Mouse (Mus musculus) urinary bladder, postnatal 4 days (tissue): Measurements from ENCODE around the gene Nkpd1.

Experiments used
- DNase-seq, 2 experiments: peaks; one replicate each; pipeline ENCODE4 v3.0.0; 2021 to 2022; ENCODE audit warnings: low spot score in 2 of 2

The Nkpd1 gene

DNA sequence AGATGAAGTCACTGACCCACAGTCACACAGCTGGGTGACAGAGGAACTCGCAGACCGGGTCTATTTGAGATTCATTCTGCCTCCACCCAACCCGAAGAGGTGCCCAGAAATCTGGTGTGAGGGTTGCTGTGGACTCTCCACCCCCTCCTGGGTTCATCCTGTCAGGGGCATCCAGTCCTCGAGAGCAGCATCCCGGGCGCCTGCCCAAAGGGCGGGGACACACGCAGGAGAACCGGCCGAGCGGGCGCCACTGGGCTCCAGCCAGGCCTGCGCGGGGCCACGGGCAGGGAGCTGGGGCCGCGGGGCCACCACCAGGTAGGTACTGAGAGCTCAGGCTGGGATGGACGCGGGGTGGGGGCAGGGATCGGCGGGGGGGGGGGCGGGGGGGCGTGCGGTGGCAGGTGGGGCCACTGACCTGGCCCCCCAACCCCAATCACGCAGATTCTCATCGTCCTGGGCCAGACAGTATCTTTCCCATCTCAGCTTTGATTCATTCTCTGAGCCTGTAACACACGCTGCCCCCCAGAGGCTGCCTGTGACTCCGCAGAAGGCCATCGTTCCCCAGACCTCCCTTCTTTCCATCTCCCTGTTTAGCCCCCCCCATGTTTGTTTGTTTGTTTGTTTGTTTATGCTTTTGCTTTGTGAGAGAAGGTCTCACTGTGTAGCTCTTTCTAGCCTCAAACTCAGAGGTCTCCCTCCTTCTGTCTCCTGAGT, at the start of gene Nkpd1:
Gene Nkpd1, plus strand, starts transcription at position 187 of the 714 bp plus-strand sequence.
- no peak for DNase-seq

GRCm38 (mm10) chr7:19468279-19468678, 49.4 kb upstream of the Nkpd1 start:
- DNase-seq = no peak

GRCm38 (mm10) chr7:19469404-19469803, 48.2 kb upstream of the Nkpd1 start:
- DNase-seq = no peak

GRCm38 (mm10) chr7:19470308-19470707, 47.3 kb upstream of the Nkpd1 start:
- DNase-seq = no peak

DNA sequence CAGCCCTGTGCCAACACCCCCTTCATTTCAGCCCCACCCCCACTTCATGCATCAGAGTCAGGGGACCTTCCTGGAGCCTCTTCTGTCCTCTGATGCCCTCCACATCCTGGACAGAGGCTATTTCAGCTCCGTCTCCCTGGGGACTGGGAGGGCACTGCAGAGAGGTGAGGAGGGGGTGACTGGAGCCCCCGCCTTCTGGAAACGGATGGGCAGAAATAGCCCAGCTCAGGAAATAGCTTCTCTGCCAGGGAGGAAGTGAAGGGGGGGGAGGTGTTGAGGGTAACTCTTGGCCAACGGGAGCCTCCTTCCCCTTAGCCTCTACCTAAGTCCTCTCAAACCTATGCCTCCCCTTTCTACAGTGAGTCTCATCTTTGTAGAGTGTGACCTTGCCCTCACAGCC, 45.2 kb upstream of the Nkpd1 start:
- no peak for DNase-seq

DNA sequence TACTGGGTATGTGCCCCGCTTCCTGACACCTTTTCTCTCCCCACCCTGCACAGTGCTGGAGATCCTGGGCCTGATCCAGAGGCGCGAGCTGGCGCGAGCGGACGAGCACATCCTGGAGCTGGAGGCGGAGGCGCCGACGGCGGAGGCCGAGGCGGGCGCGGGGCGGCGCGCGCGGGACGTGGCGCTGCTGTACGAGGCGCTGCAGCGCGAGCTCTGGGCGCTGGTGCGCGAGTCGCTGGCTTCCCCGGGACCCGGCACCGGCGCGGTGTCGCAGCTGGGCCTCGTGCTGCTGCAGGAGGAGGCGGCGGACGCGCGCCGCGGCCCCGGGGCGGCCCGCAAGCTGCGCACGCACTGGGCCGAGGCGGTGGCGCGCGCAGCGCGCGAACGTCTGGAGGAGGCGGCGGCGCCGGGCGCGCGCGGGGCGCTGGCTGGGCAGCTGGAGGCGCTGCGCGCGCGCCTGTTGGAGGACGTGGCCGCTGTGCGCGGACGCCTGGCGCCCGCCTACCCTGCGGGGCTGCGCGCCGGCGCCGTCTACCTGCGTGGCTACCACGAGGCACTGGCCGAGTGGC, 43.7 kb upstream of the Nkpd1 start:
- DNase-seq = peak; percentile 73 to 82

DNA sequence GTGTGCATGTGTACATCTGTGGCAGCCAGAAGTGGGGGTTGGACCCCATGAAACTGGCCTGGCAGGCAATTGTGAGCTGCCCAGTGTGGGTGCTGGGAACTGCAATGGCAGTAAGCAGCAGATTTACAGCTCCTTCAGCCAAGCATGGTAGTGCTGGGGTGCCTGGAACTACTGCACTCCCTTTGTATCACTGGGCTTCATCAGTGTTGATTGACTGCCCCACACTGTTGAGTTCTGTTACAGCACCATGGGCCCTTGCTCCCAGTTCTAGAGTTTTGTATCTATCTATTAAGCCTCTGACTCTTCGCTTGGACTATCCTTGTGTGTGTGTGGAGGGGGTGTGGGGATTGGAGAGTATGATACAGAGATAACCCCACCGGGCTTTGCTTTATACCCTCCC, 40.6 kb upstream of the Nkpd1 start:
- DNase-seq = no peak

GRCm38 (mm10) chr7:19477624-19478384, 39.8 kb upstream of the Nkpd1 start:
- DNase-seq = no peak

DNA sequence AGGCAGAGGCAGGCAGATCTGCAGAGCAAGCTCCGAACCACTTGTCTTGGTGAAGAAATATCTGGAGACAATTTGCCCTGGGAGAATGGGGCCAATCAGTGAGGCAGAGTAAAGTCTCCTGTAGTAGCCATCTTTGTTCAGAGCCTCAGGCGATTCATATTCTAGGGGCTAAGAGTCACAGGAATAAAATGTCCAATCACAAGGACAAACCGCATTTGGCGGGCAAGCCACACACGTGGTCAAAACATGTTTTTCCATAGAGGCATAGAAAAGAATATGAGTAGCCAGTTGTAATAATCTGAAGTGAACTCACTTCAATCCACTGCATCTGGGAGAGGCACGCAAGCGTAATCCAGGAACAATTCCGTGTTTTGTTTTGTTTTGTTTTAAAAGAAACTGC, 34.4 kb upstream of the Nkpd1 start:
- DNase-seq = no peak

- DNase-seq = no peak
Measured at GRCm38 (mm10) chr7:19485488-19485887, 32.1 kb upstream of the Nkpd1 start.

- no peak for DNase-seq
Measured at GRCm38 (mm10) chr7:19486549-19486948, 31.1 kb upstream of the Nkpd1 start.

DNA sequence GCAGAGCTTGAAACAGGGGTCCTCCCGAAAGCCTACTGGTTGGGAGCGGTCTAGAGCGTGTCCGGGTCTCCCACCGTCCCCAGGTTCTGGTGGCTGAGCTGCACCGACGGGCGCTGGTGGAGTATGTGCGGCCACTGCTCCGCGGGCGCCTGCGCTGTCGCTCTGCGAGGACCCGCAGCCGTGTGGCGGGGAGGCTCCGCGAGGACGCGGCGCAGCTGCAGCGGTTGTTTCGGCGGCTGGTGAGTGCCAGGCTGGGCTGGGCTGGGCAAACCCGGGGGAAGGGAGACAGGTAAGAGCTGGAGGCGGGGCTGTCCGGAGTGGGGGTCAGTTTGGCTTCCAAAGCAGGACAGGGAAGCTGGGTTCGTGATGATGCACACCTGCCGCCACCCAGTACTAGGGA, 28.1 kb upstream of the Nkpd1 start:
- no peak for DNase-seq

GRCm38 (mm10) chr7:19491731-19492130, 25.9 kb upstream of the Nkpd1 start:
- DNase-seq = no peak

DNA sequence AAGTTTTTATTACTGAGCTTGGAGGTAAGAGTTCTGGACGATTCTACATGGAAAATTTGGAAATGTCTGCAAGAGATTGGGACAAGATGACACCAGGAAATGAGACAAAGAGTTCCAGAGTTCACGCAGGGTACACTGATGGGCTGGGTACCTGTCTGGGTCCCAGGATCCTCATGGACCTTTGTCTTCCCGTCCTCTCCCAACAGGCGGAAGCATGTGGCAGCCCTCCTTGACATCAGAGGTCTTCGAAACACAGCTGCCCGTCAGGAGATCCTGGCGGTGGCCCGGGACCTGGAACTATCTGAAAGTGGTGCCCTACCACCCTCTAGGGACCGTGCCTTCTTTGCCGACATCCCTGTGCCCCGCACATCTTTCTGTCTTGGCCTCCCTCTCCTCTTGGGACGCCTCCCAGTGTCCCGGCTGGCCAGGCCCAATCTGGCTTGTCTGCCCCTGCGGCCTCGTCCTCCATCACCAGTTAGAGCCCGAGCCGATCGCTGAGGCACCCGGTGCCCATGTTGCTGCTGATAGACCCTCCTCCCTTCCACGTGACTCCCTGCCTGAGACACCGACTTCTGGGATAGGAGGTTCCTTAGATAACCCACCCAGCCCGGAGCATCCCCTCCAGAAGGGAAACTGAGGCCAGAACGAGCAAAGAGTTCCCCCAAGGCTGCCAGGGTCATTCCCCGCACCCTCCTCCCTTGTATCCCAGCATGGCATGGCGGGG, 22.7 kb upstream of the Nkpd1 start:
- no peak for DNase-seq

GRCm38 (mm10) chr7:19495521-19496213, 22.0 kb upstream of the Nkpd1 start:
- DNase-seq = peak in 1 of 2 experiments; percentile 79

DNA sequence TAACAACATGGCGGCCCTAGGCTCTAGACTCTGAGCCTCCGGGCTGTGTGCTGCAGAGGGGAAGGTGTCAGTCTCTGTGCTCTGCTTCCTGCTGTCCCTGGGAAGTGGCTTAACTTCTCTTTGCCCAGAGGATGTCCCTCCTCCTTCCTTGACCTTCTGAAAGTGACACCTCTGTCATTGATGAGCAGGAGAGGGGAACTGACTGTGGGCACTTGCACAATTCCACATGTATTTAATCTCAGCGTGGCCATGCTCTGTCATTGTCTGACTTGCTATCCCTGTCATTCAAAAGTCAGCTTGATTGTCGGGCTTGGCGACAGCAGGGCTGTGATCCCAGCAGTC, 21.5 kb upstream of the Nkpd1 start:
- DNase-seq = no peak

DNA sequence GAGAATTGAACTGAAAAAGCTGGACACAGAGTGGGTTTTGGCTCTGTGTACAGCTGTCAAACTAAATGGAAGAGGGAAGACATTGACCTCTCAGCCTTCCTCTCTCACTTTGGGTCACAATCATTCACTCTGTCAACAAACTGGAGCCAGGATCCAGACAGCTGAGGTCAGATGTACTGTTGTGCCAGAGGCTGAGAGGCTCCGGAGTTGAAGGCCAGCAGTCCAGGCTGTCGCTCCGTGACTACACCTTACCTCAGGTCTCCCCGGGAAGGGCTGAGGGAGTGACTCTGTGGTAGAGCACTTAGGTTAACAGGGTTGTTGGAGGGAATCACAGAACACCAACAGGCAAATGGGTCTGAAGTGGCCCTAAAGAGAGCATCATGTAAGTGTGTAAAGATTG, 19.3 kb upstream of the Nkpd1 start:
- no peak for DNase-seq

GRCm38 (mm10) chr7:19500420-19501363, 16.9 kb upstream of the Nkpd1 start:
- DNase-seq = no peak

- DNase-seq = no peak
Measured at GRCm38 (mm10) chr7:19501658-19502057, 16.0 kb upstream of the Nkpd1 start.

- DNase-seq = no peak
Measured at GRCm38 (mm10) chr7:19503481-19504068, 14.1 kb upstream of the Nkpd1 start.
